Mouse (Mus musculus): ENCODE measurements around the gene Fam163a. TPM values are rescaled to one million over a fixed set of nuclear protein-coding genes. Genes with fewer than 3 reads are reported as not detected.
"Not testable (repeated sequence)": the region's sequence is repeated elsewhere in the genome, so short reads cannot be mapped to it uniquely, and the experiment has no call there.

Fam163a gene
- 10 to 100 TPM; 10.5 to 11.6 TPM for total RNA-seq (2021)

GRCm38 (mm10) chr1:156204656-156205131, at the start of gene Fam163a:
Fam163a (minus strand) TSS chr1:156205026.
- DNase-seq (ENCODE audit: extremely low spot score in 1 of 2, low spot score in 2 of 2) = peak in 1 of 2 experiments; percentile 49
- intact Hi-C loops (cut with DNase I) = no loop called here

GRCm38 (mm10) chr1:156251096-156251495, 46.3 kb upstream of the Fam163a start:
- intact Hi-C loops (cut with DNase I); DNase-seq (ENCODE audit: extremely low spot score in 1 of 2, low spot score in 2 of 2): not testable (repeated sequence)

GRCm38 (mm10) chr1:156247893-156248292, 43.1 kb upstream of the Fam163a start:
- intact Hi-C loops (cut with DNase I) = no loop called here

GRCm38 (mm10) chr1:156241713-156242348, 37.0 kb upstream of the Fam163a start:
- DNase-seq (ENCODE audit: extremely low spot score in 1 of 2, low spot score in 2 of 2) = peak; percentile 53 to 57
- intact Hi-C loops (cut with DNase I) = loop anchor here (2.0 to 5.0 kb wide), 2 partner anchors 155 to 295 kb away; no protein-coding TSS in a partner anchor

More at GRCm38 (mm10) chr1:156247893-156248292, 43.1 kb upstream of the Fam163a start:
- DNase-seq (ENCODE audit: extremely low spot score in 1 of 2, low spot score in 2 of 2) = no peak

- intact Hi-C loops (cut with DNase I) = loop anchor here (2.0 to 5.0 kb wide), 2 partner anchors 154 to 296 kb away; no protein-coding TSS in a partner anchor
- peak in 1 of 2 experiments; percentile 44 for DNase-seq (ENCODE audit: extremely low spot score in 1 of 2, low spot score in 2 of 2)
These were observed 36.2 kb upstream of the Fam163a start for GRCm38 (mm10) chr1:156241035-156241434.

- DNase-seq (ENCODE audit: extremely low spot score in 1 of 2, low spot score in 2 of 2) = no peak
- intact Hi-C loops (cut with DNase I) = no loop called here
These were observed 26.3 kb upstream of the Fam163a start for GRCm38 (mm10) chr1:156231122-156231521.

- DNase-seq (ENCODE audit: extremely low spot score in 1 of 2, low spot score in 2 of 2) = peak in 1 of 2 experiments; percentile 66
- intact Hi-C loops (cut with DNase I) = no loop called here
These were observed 25.7 kb upstream of the Fam163a start for GRCm38 (mm10) chr1:156230339-156231089.

GRCm38 (mm10) chr1:156229448-156229847, 24.6 kb upstream of the Fam163a start:
- intact Hi-C loops (cut with DNase I) = loop anchor here (5.0 kb wide), 1 partner anchor 142 kb away; no protein-coding TSS in a partner anchor
- peak; percentile 20 to 69 for DNase-seq (ENCODE audit: extremely low spot score in 1 of 2, low spot score in 2 of 2)

GRCm38 (mm10) chr1:156228728-156229127, 23.9 kb upstream of the Fam163a start:
- DNase-seq (ENCODE audit: extremely low spot score in 1 of 2, low spot score in 2 of 2) = no peak
- intact Hi-C loops (cut with DNase I) = loop anchor here (5.0 kb wide), 1 partner anchor 141 kb away; no protein-coding TSS in a partner anchor

- intact Hi-C loops (cut with DNase I) = loop anchor here (5.0 kb wide), 1 partner anchor 140 kb away; no protein-coding TSS in a partner anchor
- DNase-seq (ENCODE audit: extremely low spot score in 1 of 2, low spot score in 2 of 2) = no peak
These were observed 22.1 kb upstream of the Fam163a start for GRCm38 (mm10) chr1:156226903-156227302.

GRCm38 (mm10) chr1:156222205-156223000, 17.6 kb upstream of the Fam163a start:
- intact Hi-C loops (cut with DNase I) = no loop called here
- peak in 1 of 2 experiments; percentile 47 for DNase-seq (ENCODE audit: extremely low spot score in 1 of 2, low spot score in 2 of 2)

- intact Hi-C loops (cut with DNase I) = no loop called here
- DNase-seq (ENCODE audit: extremely low spot score in 1 of 2, low spot score in 2 of 2) = no peak
These were observed 16.5 kb upstream of the Fam163a start for GRCm38 (mm10) chr1:156221327-156221726.

- intact Hi-C loops (cut with DNase I) = no loop called here
- DNase-seq (ENCODE audit: extremely low spot score in 1 of 2, low spot score in 2 of 2) = no peak
These were observed 13.7 kb upstream of the Fam163a start for GRCm38 (mm10) chr1:156218573-156218972.

GRCm38 (mm10) chr1:156217941-156218340, 13.1 kb upstream of the Fam163a start:
- no peak for DNase-seq (ENCODE audit: extremely low spot score in 1 of 2, low spot score in 2 of 2)
- intact Hi-C loops (cut with DNase I) = no loop called here

GRCm38 (mm10) chr1:156217393-156217792, 12.6 kb upstream of the Fam163a start:
- no peak for DNase-seq (ENCODE audit: extremely low spot score in 1 of 2, low spot score in 2 of 2)
- intact Hi-C loops (cut with DNase I) = no loop called here

GRCm38 (mm10) chr1:156216249-156216648, 11.4 kb upstream of the Fam163a start:
- intact Hi-C loops (cut with DNase I) = no loop called here
- DNase-seq (ENCODE audit: extremely low spot score in 1 of 2, low spot score in 2 of 2) = no peak

GRCm38 (mm10) chr1:156214651-156215050, 9.8 kb upstream of the Fam163a start:
- intact Hi-C loops (cut with DNase I) = no loop called here
- DNase-seq (ENCODE audit: extremely low spot score in 1 of 2, low spot score in 2 of 2) = no peak

GRCm38 (mm10) chr1:156212923-156213322, 8.1 kb upstream of the Fam163a start:
- DNase-seq (ENCODE audit: extremely low spot score in 1 of 2, low spot score in 2 of 2) = no peak
- intact Hi-C loops (cut with DNase I) = no loop called here

- intact Hi-C loops (cut with DNase I) = no loop called here
- no peak for DNase-seq (ENCODE audit: extremely low spot score in 1 of 2, low spot score in 2 of 2)
These were observed 7.0 kb upstream of the Fam163a start for GRCm38 (mm10) chr1:156211809-156212317.

Data from left cerebral cortex, postnatal 10 days (tissue).